Mouse (Mus musculus): Measurements from ENCODE around the gene Gck. TPM values are rescaled to one million over a fixed set of nuclear protein-coding genes. Genes with fewer than 3 reads are reported as not detected.
"Not testable (repeated sequence)": the region's sequence is repeated elsewhere in the genome, so short reads cannot be mapped to it uniquely, and the experiment has no call there.

Gck gene
- total RNA-seq, 2 experiments from 2014 or later, result 2.0 to 3.3 TPM

DNA sequence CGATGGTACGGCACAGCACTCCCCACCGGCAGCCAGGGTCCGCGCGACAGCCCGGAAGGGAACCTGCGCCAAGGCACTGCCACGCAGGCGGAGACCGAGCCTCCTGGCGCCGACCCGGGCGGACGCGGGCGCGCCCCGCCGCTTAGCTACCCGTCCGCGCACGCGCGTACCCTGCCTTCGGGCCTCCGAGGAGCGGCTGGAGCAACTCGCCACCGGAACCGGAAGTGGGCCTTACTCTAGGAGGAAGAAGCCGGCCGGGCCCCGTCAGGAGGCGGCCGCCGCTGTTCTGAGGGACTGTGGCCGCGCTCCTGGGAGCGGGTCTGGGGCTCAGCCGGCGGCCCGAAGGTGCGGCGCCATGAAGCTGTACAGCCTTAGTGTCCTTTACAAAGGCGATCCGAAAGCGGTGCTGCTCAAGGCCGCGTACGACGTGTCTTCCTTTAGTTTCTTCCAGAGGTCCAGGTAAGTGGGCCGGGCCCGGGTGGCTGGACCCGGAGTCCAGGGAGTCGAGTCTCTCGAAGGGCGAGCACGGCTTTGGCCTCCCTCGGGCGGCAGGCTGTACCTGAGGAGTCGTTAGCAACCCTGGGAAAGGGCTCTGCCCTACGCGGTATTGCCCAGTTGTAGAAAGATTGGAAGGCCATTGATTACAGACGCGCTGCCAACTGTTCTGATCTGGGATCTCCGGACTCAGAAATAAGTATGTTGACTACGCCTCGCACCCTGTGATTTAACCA is 5.8 kb upstream of the Gck start, which contains the start of gene Ykt6:
Gene Ykt6, plus strand, starts transcription at position 148 of the 731 bp plus-strand sequence.
- DNase-seq (ENCODE audit: low spot score), result peak; percentile 97

GRCm38 (mm10) chr11:5954965-5955504 is 5.2 kb upstream of the Gck start:
- no peak for DNase-seq (ENCODE audit: low spot score)

- no peak for DNase-seq (ENCODE audit: low spot score)
Measured at GRCm38 (mm10) chr11:5954435-5954834, 4.6 kb upstream of the Gck start.

DNA sequence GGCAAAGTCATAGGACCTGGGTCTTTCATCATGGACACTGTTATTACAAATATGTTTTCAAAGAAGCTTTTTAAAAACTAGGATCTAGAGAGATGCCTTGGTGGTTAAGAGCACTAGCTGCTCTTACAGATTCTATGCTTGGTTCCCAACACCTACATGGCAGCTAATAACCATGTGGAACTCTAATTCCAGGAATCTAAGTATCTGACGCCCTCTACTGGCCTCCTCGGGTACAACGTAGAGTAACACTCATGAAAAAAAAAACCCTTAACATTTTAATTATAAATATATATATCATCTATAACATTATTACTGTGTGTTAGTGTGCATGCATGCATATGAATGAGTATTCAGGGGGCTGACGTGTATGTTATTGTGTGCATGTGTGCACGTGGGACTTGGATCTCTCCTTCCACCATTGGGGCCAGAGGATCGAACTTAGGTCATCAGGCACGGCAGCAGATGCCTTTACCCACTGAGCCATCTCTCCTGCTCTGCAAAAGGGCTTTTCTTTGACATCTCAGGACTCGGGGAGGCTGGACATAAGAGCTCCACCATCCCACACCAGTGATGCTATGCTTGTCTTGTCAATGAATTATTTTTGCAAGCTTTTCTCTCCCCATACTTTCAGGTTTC is 3.4 kb upstream of the Gck start:
- DNase-seq (ENCODE audit: low spot score), result peak; percentile 24

- DNase-seq (ENCODE audit: low spot score), result peak; percentile 39
Measured at GRCm38 (mm10) chr11:5952501-5952900, 2.6 kb upstream of the Gck start.

DNA sequence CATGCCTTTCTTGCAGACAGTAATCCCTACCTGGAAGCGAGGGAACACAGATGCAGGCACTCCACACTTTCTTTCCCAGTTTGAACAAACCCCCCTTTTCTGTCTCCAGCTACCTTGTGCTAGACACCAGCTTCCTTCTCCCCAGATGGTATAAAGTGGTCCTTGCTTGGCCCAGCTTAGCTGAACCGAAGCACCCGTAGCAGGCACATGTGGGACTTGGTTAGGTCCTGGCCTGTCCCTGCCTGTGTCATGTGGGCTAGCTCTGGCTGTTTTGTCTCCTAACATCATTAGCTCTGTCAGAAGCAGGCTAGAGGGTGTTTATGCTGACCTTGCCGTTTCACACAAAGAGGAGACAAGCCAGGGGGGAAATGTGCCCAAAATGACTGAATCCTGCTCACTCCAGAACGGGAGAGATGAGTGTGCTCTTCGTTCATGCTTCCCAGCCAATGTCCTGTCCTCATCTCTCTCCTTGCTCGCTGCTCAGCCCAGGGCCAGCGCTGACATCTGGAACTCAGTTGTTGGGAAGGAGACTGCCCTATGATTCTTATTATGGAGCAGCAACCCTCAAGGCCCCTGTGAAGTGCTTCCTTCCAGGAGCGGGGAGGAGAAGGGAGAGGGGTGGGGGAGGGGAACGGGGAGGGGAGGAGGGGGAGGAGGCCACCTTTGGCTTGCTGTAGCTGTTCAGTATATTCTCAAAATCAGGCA is 1.2 kb downstream of the Gck start:
- no peak for DNase-seq (ENCODE audit: low spot score)

DNA sequence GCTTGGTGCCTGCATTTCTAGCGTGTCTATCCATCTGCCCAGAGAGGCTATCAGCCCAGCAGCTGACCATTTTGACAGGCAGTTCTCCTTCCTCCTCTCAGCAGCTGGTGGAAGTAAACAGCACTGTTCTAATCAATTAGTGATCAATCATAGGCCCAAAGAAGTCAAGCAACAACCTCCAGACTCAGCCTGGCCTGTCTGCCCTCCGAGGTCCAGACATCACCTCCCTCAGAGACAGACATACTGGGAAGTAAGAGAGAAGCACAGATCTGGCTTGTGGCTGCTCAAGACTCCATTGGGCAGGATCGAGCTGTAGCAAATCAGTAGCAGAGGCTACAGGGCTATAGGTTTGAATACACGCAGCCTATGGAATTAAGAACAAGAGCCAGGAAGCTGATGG is 2.1 kb downstream of the Gck start:
- DNase-seq (ENCODE audit: low spot score), result no peak

DNA sequence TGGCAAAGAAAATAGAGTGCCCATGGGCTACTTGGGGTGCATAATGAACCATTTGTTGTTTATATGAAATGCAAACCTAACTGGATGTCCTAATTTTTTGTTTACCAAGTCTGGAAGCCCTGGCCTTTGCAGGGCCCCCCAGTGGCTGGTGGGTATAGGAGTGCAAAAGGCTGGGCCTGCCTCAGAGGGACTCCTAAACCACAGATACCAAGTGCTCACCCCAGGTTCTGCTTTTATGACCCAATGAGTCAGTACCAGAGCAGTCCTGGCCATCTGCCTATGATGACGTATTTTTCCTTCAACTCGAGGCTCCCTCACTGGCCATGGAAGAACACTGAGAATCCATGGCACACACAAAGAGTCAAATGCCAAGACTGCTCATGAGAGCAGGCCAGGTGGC is 4.8 kb downstream of the Gck start:
- DNase-seq (ENCODE audit: low spot score), result peak; percentile 16

DNA sequence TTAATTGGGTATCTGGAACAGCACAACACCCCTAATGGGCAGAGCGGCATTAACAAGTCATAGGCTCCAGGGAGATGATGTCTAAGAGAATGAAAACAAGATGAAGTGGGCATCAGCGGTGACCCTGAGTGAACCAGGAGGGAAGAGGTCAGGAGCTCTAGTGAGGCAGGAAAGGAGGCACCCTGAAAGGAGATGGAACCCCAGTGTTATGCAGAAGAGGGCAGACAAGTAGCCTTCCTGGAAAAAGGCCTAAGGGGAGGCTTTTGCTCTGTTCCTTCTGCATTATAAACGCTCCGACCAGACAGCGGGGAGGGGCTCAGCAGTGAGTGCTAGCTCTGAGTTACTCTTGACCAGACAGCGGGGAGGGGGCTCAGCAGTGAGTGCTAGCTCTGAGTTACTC is 6.9 kb downstream of the Gck start:
- no peak for DNase-seq (ENCODE audit: low spot score)

DNA sequence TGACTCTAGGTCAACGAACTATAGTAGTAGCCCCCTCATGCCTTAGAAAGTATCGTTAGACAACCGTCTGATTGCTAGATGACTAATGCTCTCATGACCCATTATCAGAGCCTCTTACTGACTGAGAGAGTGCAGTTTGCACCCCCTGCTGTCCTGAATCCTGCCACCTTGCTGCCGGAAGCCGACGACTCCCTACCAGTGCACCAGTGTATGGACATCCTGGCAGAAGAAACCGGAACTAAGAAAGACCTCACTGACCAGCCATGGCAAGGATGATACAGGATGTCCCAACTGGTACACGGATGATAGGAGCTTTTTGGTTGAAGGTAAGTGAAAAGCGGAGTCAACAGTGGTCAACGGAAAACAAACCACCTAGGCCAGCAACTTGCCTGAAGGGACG is 15.3 kb downstream of the Gck start:
- not testable (repeated sequence) for DNase-seq (ENCODE audit: low spot score)

DNA sequence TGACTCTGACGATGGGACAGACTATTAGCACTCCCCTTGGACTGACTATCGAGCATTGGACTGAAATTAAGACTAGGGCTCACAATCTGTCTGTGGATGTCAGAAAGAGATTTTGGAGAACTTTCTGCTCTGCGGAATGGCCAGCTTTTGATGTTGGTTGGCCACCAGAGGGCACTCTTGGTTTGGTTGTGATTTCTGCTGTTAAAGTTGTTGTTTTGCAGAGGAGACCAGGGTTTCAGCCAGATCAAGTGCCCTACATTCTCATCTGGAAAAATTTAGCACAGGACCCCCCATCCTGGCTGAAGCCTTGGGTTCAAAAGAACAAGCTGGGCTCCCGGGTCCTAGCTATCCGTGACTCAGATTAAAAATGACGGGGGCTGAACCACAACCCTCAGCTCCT is 17.9 kb downstream of the Gck start:
- DNase-seq (ENCODE audit: low spot score), result not testable (repeated sequence)

- no peak for DNase-seq (ENCODE audit: low spot score)
Measured at GRCm38 (mm10) chr11:5930578-5930977, 19.3 kb downstream of the Gck start.

DNA sequence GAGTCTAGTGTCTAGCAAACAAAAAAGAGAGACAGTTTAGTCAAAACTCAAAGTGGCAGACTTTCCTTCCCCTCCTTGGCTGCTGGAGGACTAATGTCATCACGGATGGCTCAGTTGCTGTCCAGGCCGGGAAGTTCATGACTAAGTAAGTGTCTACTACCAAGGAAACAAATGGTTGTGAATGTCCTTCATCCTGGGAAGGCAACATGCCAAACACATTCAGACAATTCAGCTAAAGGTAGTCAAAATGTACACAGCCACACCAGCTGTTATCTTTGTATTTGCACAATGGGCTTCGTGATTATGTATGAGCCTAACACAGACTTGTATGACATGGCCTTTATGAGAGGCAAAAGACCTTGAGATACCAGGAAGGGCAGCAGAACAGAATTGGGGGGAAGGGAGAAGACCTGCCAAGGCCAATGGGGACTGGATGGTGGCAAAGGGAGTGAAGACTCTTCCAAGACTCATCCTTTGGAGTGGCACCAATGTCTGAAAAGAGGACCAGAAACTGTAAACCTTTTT is 23.1 kb downstream of the Gck start:
- no peak for DNase-seq (ENCODE audit: low spot score)

DNA sequence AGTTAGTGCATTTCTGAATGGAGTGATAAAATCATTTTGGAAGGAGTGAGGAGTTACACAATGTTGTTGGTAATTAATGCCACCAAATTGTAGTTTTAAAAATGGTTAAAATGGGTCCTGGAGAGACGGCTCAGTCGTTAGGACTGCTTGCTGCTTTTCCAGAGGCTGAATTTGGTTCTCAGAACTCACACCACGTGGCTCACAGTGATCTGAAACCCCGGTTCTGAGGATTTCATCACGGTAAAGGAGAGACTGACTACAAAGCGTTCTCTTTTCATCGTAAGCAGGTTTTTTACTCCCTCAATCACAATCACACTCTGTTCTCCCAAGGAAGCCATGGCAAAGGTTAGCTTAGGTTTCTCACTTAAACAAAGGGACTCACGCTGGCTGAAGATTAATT is 25.2 kb downstream of the Gck start:
- DNase-seq (ENCODE audit: low spot score), result no peak

DNA sequence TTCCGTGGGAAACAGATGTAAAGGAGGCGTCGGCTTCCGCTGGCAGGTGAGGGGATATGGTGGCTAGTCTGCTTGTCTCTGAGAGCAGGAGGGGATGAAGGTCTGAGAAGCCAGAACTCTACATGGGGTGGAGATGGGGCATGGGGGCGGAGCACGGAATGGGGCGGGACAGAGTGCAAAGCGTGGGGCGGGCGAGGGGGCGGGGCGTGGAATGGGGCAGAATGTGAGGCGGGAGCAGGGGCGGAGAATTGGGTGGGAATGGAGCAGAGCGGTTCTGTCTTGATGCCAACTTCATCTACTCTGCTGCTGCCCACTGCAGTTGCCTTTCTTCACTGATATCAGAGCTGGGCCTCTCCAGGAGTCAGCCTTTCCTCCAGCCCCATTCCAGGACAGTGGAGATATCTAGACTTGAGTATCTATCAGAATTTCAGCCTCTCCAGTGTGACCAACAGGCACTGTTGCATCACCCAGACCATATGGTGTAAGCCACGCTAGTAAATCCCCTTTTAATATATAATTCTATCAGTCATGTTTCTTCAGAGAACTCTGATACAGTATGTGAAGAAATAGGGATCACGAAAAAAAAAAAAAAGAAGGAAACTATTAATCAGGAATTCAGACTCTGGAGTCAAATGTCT is 29.4 kb downstream of the Gck start:
- no peak for DNase-seq (ENCODE audit: low spot score)

DNA sequence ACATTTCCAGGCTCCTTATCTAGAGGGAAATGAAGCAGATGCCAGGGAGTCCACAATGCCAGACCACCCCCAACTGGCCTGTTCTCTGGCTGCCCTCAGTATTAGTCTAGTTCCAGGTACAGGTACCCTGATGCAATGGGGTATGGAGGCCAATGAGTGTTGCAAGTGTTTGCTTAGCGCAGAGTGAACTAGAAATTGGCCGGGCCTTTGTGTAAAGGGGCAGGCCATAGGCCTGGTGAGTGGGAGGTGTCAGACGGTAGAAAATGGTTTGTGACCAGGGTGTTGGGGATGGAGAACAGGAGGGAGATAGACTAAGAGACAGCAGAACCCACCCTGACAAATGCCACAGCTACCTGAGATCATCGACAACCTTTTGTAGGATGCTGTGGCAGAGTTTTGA is 30.3 kb downstream of the Gck start:
- DNase-seq (ENCODE audit: low spot score), result no peak

GRCm38 (mm10) chr11:5918111-5918510 is 31.8 kb downstream of the Gck start:
- DNase-seq (ENCODE audit: low spot score), result no peak

GRCm38 (mm10) chr11:5916178-5916548 is 33.7 kb downstream of the Gck start:
- DNase-seq (ENCODE audit: low spot score), result no peak

DNA sequence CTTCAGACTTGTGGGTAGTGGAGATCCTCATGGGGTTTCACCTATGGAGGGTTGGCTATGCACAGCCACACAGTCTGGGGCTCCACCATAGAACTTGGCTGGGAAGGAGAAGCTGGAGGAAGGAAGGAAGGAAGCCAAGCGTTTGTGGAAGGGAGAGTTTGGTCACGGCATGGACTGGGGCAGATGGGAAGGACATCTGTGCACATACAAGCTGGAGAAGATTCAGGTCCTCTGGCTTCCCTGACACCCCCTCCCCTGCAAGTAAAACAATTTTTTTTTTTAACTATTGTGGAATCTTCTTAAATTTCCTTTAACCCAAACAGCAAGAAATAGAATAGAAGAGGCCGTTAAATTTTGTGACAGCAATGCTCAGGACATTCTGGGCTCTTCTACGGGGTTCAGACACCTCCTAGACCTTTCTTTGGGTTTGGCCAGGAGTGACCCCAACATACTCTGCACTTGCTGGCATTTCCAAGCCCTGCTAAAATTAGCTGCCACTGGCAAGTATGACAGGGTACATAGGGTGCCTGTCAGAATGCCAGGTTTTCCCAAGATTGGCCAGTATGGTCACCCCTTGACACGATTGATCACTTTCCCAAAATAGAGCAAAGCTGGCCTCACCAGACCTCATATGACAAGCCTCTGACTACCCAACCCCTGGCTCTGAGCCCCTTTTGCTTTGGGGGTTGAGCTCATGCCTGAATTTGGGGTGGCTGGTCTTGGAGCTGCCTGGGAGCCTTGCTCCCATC is 34.3 kb downstream of the Gck start:
- DNase-seq (ENCODE audit: low spot score), result peak; percentile 88

GRCm38 (mm10) chr11:5914940-5915339 is 34.9 kb downstream of the Gck start:
- peak; percentile 41 for DNase-seq (ENCODE audit: low spot score)

DNA sequence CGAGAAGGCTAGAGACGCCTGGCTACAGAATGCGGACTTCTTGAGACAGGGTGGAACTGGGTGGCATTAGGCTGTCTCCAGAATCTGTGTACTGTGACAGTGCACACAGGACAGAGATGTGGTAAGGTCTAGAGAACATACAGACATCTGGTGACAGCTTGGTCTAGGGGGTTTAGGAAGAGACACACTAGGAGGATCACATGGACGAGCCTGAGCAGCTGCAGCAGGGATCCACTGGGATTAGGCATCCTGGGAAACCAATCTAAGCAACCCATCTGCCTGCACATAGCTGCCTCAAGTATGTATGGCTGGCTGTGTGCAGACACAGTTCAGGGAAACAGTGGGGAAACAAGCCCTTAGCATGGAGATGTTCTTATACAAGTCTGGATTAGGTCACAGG is 35.9 kb downstream of the Gck start:
- no peak for DNase-seq (ENCODE audit: low spot score)

Data from gastrocnemius, adult 18-20 months (tissue).